Mouse (Mus musculus): ENCODE data around the gene Mup21. TPM values are rescaled to one million over a fixed set of nuclear protein-coding genes. Genes with fewer than 3 reads are reported as not detected.
"Not testable (repeated sequence)": the region's sequence is repeated elsewhere in the genome, so short reads cannot be mapped to it uniquely, and the experiment has no call there.

Mup21 gene
- polyA plus RNA-seq (2015; fragmentation: Nextera tagmentation; extraction: Ambion mirVana): not detected in 2 replicates

GRCm38 (mm10) chr4:62150811-62151210, at the start of gene Mup21:
Gene Mup21 (minus strand): TSS chr4:62150863.
- Histone ChIP-seq H3K9ac (ENCODE audit: low read length) (no peak within 1 kb of the TSS), H3K4me1 (ENCODE audit: control insufficient read depth, insufficient read depth, low read length) (no peaks in the 10 kb centered on the region), H3K36me3 (ENCODE audit: control insufficient read depth, insufficient read depth) (no peaks in the 10 kb centered on the region), H3K27ac (ENCODE audit: low read length) (no peak within 1 kb of the TSS), H3K9me3 (replicated peaks; ENCODE audit: control insufficient read depth, low read length) (no peaks in the 10 kb centered on the region), H3K27me3 (ENCODE audit: control insufficient read depth, insufficient read depth, low read length) (no peaks in the 10 kb centered on the region), H3K4me2 (ENCODE audit: low read depth, low read length) (no peak within 1 kb of the TSS), H3K4me3 (ENCODE audit: low read length) (no peak within 1 kb of the TSS)
- WGBS: 63% methylated on average over 2 of the region's 2 CpGs
- no peak for ATAC-seq (replicated peaks; ENCODE audit: extremely low read depth, insufficient read depth, low FRiP score)

- Histone ChIP-seq H3K4me2 (ENCODE audit: low read depth, low read length) (no peak overlapping the region), H3K4me3 (ENCODE audit: low read length) (no peak overlapping the region), H3K4me1 (ENCODE audit: control insufficient read depth, insufficient read depth, low read length) (no peaks in the 10 kb centered on the region), H3K27ac (ENCODE audit: low read length) (no peak overlapping the region), H3K9me3 (replicated peaks; ENCODE audit: control insufficient read depth, low read length) (peaks cover 8% of the 10 kb centered on the region; the same call in 1 of the 2 replicates), H3K36me3 (ENCODE audit: control insufficient read depth, insufficient read depth) (peaks cover 58% of the 10 kb centered on the region), H3K27me3 (ENCODE audit: control insufficient read depth, insufficient read depth, low read length) (no peaks in the 10 kb centered on the region), H3K9ac (ENCODE audit: low read length) (no peak overlapping the region)
- no peak for ATAC-seq (replicated peaks; ENCODE audit: extremely low read depth, insufficient read depth, low FRiP score)
- WGBS: 44% methylated on average over 7 of the region's 7 CpGs
These were observed 49.4 kb upstream of the Mup21 start for GRCm38 (mm10) chr4:62199923-62200529.

- Histone ChIP-seq H3K9me3 (replicated peaks; ENCODE audit: control insufficient read depth, low read length) (peaks cover 54% of the 10 kb centered on the region), H3K4me2 (ENCODE audit: low read depth, low read length) (no peak overlapping the region), H3K36me3 (ENCODE audit: control insufficient read depth, insufficient read depth) (peaks cover 49% of the 10 kb centered on the region), H3K4me3 (ENCODE audit: low read length) (no peak overlapping the region), H3K4me1 (ENCODE audit: control insufficient read depth, insufficient read depth, low read length) (no peaks in the 10 kb centered on the region), H3K27ac (ENCODE audit: low read length) (no peak overlapping the region), H3K9ac (ENCODE audit: low read length) (no peak overlapping the region), H3K27me3 (ENCODE audit: control insufficient read depth, insufficient read depth, low read length) (no peaks in the 10 kb centered on the region)
- ATAC-seq (replicated peaks; ENCODE audit: extremely low read depth, insufficient read depth, low FRiP score): no peak
These were observed 38.1 kb upstream of the Mup21 start for GRCm38 (mm10) chr4:62188778-62189177.

GRCm38 (mm10) chr4:62177282-62177681, 26.6 kb upstream of the Mup21 start:
- Histone ChIP-seq H3K4me2 (ENCODE audit: low read depth, low read length) (no peak overlapping the region), H3K9me3 (replicated peaks; ENCODE audit: control insufficient read depth, low read length) (no peaks in the 10 kb centered on the region), H3K9ac (ENCODE audit: low read length) (no peak overlapping the region), H3K27ac (ENCODE audit: low read length) (no peak overlapping the region), H3K4me1 (ENCODE audit: control insufficient read depth, insufficient read depth, low read length) (no peaks in the 10 kb centered on the region), H3K36me3 (ENCODE audit: control insufficient read depth, insufficient read depth) (no peaks in the 10 kb centered on the region), H3K27me3 (ENCODE audit: control insufficient read depth, insufficient read depth, low read length) (no peaks in the 10 kb centered on the region), H3K4me3 (ENCODE audit: low read length) (no peak overlapping the region)
- 38% methylated on average over 5 of the region's 5 CpGs for whole genome bisulfite sequencing
- no peak for ATAC-seq (replicated peaks; ENCODE audit: extremely low read depth, insufficient read depth, low FRiP score)

GRCm38 (mm10) chr4:62174471-62174870, 23.8 kb upstream of the Mup21 start:
- Histone ChIP-seq H3K4me2 (ENCODE audit: low read depth, low read length) (no peak overlapping the region), H3K27ac (ENCODE audit: low read length) (no peak overlapping the region), H3K9ac (ENCODE audit: low read length) (no peak overlapping the region), H3K4me1 (ENCODE audit: control insufficient read depth, insufficient read depth, low read length) (no peaks in the 10 kb centered on the region), H3K4me3 (ENCODE audit: low read length) (no peak overlapping the region), H3K9me3 (replicated peaks; ENCODE audit: control insufficient read depth, low read length) (no peaks in the 10 kb centered on the region), H3K27me3 (ENCODE audit: control insufficient read depth, insufficient read depth, low read length) (no peaks in the 10 kb centered on the region), H3K36me3 (ENCODE audit: control insufficient read depth, insufficient read depth) (no peaks in the 10 kb centered on the region)
- no peak for ATAC-seq (replicated peaks; ENCODE audit: extremely low read depth, insufficient read depth, low FRiP score)
- 78% methylated on average over 4 of the region's 4 CpGs for WGBS

GRCm38 (mm10) chr4:62167636-62168035, 17.0 kb upstream of the Mup21 start:
- H3K27ac ChIP-seq (ENCODE audit: low read length); H3K9ac ChIP-seq (ENCODE audit: low read length); H3K36me3 ChIP-seq (ENCODE audit: control insufficient read depth, insufficient read depth); H3K27me3 ChIP-seq (ENCODE audit: control insufficient read depth, insufficient read depth, low read length); ATAC-seq (replicated peaks; ENCODE audit: extremely low read depth, insufficient read depth, low FRiP score); H3K4me1 ChIP-seq (ENCODE audit: control insufficient read depth, insufficient read depth, low read length); H3K9me3 ChIP-seq (replicated peaks; ENCODE audit: control insufficient read depth, low read length); H3K4me3 ChIP-seq (ENCODE audit: low read length); H3K4me2 ChIP-seq (ENCODE audit: low read depth, low read length): not testable (repeated sequence)
- 84% methylated on average over 13 of the region's 13 CpGs for WGBS

GRCm38 (mm10) chr4:62158401-62158800, 7.7 kb upstream of the Mup21 start:
- WGBS: 54% methylated on average over 1 of the region's 1 CpGs

GRCm38 (mm10) chr4:62133706-62134105, 17.0 kb downstream of the Mup21 start:
- H3K9me3 ChIP-seq (replicated peaks; ENCODE audit: control insufficient read depth, low read length): peaks cover 21% of the 10 kb centered on the region
- no peaks in the 10 kb centered on the region for H3K27me3 ChIP-seq (ENCODE audit: control insufficient read depth, insufficient read depth, low read length)
- H3K4me2 ChIP-seq (ENCODE audit: low read depth, low read length): no peak overlapping the region
- no peaks in the 10 kb centered on the region for H3K4me1 ChIP-seq (ENCODE audit: control insufficient read depth, insufficient read depth, low read length)
- no peak for ATAC-seq (replicated peaks; ENCODE audit: extremely low read depth, insufficient read depth, low FRiP score)
- no peak overlapping the region for H3K9ac ChIP-seq (ENCODE audit: low read length)
- H3K4me3 ChIP-seq (ENCODE audit: low read length): no peak overlapping the region
- no peaks in the 10 kb centered on the region for H3K36me3 ChIP-seq (ENCODE audit: control insufficient read depth, insufficient read depth)
- WGBS: 57% methylated on average over 7 of the region's 7 CpGs
- H3K27ac ChIP-seq (ENCODE audit: low read length): no peak overlapping the region

More at GRCm38 (mm10) chr4:62158401-62158800, 7.7 kb upstream of the Mup21 start:
- Histone ChIP-seq H3K4me2 (ENCODE audit: low read depth, low read length) (no peak overlapping the region), H3K27ac (ENCODE audit: low read length) (no peak overlapping the region), H3K36me3 (ENCODE audit: control insufficient read depth, insufficient read depth) (no peaks in the 10 kb centered on the region), H3K9me3 (replicated peaks; ENCODE audit: control insufficient read depth, low read length) (no peaks in the 10 kb centered on the region), H3K4me3 (ENCODE audit: low read length) (no peak overlapping the region), H3K9ac (ENCODE audit: low read length) (no peak overlapping the region), H3K27me3 (ENCODE audit: control insufficient read depth, insufficient read depth, low read length) (no peaks in the 10 kb centered on the region), H3K4me1 (ENCODE audit: control insufficient read depth, insufficient read depth, low read length) (no peaks in the 10 kb centered on the region)
- ATAC-seq (replicated peaks; ENCODE audit: extremely low read depth, insufficient read depth, low FRiP score): no peak

- not testable (repeated sequence) for ATAC-seq (replicated peaks; ENCODE audit: extremely low read depth, insufficient read depth, low FRiP score); H3K27ac ChIP-seq (ENCODE audit: low read length); H3K4me1 ChIP-seq (ENCODE audit: control insufficient read depth, insufficient read depth, low read length); H3K36me3 ChIP-seq (ENCODE audit: control insufficient read depth, insufficient read depth); H3K9ac ChIP-seq (ENCODE audit: low read length); H3K27me3 ChIP-seq (ENCODE audit: control insufficient read depth, insufficient read depth, low read length); H3K4me2 ChIP-seq (ENCODE audit: low read depth, low read length); H3K4me3 ChIP-seq (ENCODE audit: low read length); H3K9me3 ChIP-seq (replicated peaks; ENCODE audit: control insufficient read depth, low read length)
- 38% methylated on average over 1 of the region's 2 CpGs for WGBS
These were observed 47.3 kb downstream of the Mup21 start for GRCm38 (mm10) chr4:62103366-62103765.

Measured in heart, embryonic 16.5 days (tissue).